ENCODE assay signal across 9 mouse cellular contexts in the genomic region with DNA sequence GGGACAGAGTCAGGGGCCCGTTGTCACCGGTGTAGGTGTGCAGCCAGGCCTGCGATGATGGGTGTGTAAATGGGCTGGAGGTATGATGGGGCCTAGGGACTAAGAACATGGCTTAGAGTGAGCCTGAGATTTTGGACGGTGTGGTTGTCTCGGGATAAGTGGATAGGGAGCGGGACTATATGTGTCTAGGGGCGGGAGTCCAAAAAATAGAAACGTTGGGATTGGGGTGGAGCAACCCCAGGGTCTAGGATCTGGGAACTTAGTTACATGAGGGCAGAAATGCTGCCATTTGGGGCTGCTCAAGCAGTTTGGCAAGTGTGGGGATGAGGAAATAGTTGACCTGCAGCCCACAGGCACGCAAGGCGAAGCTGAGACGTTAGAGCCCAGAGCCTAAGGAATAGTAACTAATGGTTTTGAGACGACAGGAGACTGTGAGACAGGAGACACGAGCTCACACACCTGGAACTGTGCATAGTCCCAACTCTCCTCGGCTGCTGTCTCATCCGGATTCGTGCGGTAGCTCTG. TPM values are rescaled to one million over a fixed set of nuclear protein-coding genes. Genes with fewer than 3 reads are reported as not detected.
DNase-seq lines count a peak whose midpoint lies in the region; ATAC-seq lines count a peak whose summit lies in the region.
"Had no signal": no experiment of that assay in that cellular context is flagged by ENCODE, and none has a peak within 500 bp of the region (broad histone marks: within the 10 kb centered on the region; RNA-seq: fewer than 3 reads in every experiment).

No protein-coding gene starts in this region.

- peak overlapping the region; percentile 40; the same call in 1 of the 2 replicates for H3K27ac ChIP-seq in heart, embryonic 16.5 days (ENCODE audit: low read length)
- no peak overlapping the region for H3K27ac ChIP-seq in liver, embryonic 13.5 days

- H3K27me3 ChIP-seq in heart, embryonic 16.5 days (ENCODE audit: control insufficient read depth, insufficient read depth, low read length): 0 out of 2 replicates have a peak, but pooled peaks cover 2% of the 10 kb centered on the region
- H3K27me3 ChIP-seq in liver, embryonic 13.5 days: peaks cover under 1% of the 10 kb centered on the region

- no peak for ATAC-seq in heart, embryonic 16.5 days (replicated peaks; ENCODE audit: extremely low read depth, insufficient read depth, low FRiP score)
- no peak for ATAC-seq in liver, embryonic 13.5 days (ENCODE audit: low read depth)

- H3K9me3 ChIP-seq in heart, embryonic 16.5 days (replicated peaks; ENCODE audit: control insufficient read depth, low read length): no peaks in the 10 kb centered on the region
- no peaks in the 10 kb centered on the region for H3K9me3 ChIP-seq in liver, embryonic 13.5 days (replicated peaks)

- peak overlapping the region; percentile 40 for H3K4me3 ChIP-seq in heart, embryonic 16.5 days (ENCODE audit: low read length)
- 0 out of 2 replicates have a peak overlapping the region, but pooled peaks have one; percentile 22 for H3K4me3 ChIP-seq in liver, embryonic 13.5 days (replicated peaks)

- 36% methylated on average over 17 of the region's 17 CpGs for WGBS in heart, embryonic 16.5 days
- WGBS in liver, embryonic 13.5 days (ENCODE audit: insufficient replicate concordance): 57% methylated on average over 17 of the region's 17 CpGs

- peak; percentile 29 for DNase-seq in adrenal gland, postnatal 10 days
- no peak for DNase-seq in adrenal gland, adult 2 months
- peak; percentile 28 for DNase-seq in MN1 (ENCODE audit: low spot score)
- DNase-seq in liver, embryonic 13.5 days: no peak
- DNase-seq in right cerebral cortex, postnatal 4 days: no peak
- DNase-seq in thymus, postnatal 36 days: no peak
- no peak for DNase-seq in frontal cortex, postnatal 25 days (ENCODE audit: low spot score in 2 of 2)

- H3K36me3 ChIP-seq in heart, embryonic 16.5 days (ENCODE audit: control insufficient read depth, insufficient read depth): peaks cover 13% of the 10 kb centered on the region; the same call in 1 of the 2 replicates
- peaks cover 4% of the 10 kb centered on the region for H3K36me3 ChIP-seq in liver, embryonic 13.5 days

- H3K9ac ChIP-seq in heart, embryonic 16.5 days (ENCODE audit: low read length): peak overlapping the region; percentile 47; the same call in 1 of the 2 replicates
- H3K9ac ChIP-seq in liver, embryonic 13.5 days: no peak overlapping the region

- peak overlapping the region; percentile 69 for H3K4me2 ChIP-seq in heart, embryonic 16.5 days (ENCODE audit: low read depth, low read length)
- peak overlapping the region; percentile 46 for H3K4me2 ChIP-seq in liver, embryonic 13.5 days

- H3K4me1 ChIP-seq in heart, embryonic 16.5 days (ENCODE audit: control insufficient read depth, insufficient read depth, low read length): peaks cover 21% of the 10 kb centered on the region
- peaks cover 64% of the 10 kb centered on the region for H3K4me1 ChIP-seq in liver, embryonic 13.5 days (replicated peaks)

RNA-seq across cellular contexts. Expression of a gene that starts 3.2 kb away (rescaled TPM):
- total RNA-seq in adrenal gland, postnatal 10 days (2021): 10 to 100 TPM; 13.9 to 17.6 TPM
- 1 to 10 TPM; 2.9 to 5.2 TPM for total RNA-seq in adrenal gland, adult 2 months (2021)
- polyA plus RNA-seq in adrenal gland, adult 2 months (2012; rRNA removed): 10.9 and 14.3 TPM in 2 replicates
- polyA plus RNA-seq in heart, embryonic 16.5 days (2015; fragmentation: Nextera tagmentation; extraction: Ambion mirVana): 5.0 and 9.2 TPM in 2 replicates
- 10.3 and 10.8 TPM in 2 replicates for polyA plus RNA-seq in liver, embryonic 13.5 days (2015; fragmentation: Nextera tagmentation; extraction: Ambion mirVana)

RNA-seq across cellular contexts. Expression of a gene that starts 5.2 kb away (rescaled TPM):
- under 1 TPM in 1 of 2 experiments, not detected in 1; 0.12 TPM for total RNA-seq in adrenal gland, postnatal 10 days (2021)
- total RNA-seq in adrenal gland, adult 2 months (2021): not detected
- 0.04 TPM in 1 of 2 replicates, not detected in the other for polyA plus RNA-seq in adrenal gland, adult 2 months (2012; rRNA removed)
- 0.09 TPM in 1 of 2 replicates, not detected in the other for polyA plus RNA-seq in heart, embryonic 16.5 days (2015; fragmentation: Nextera tagmentation; extraction: Ambion mirVana)
- not detected in 2 replicates for polyA plus RNA-seq in liver, embryonic 13.5 days (2015; fragmentation: Nextera tagmentation; extraction: Ambion mirVana)
- total RNA-seq: adrenal gland, postnatal 14 days had no signal

RNA-seq across cellular contexts. Expression of a gene that starts 20.2 kb away (rescaled TPM):
- 10 to 100 TPM; 21.0 to 24.0 TPM for total RNA-seq in adrenal gland, postnatal 10 days (2021)
- total RNA-seq in adrenal gland, adult 2 months (2021): 1 to 10 TPM; 8.3 to 9.2 TPM
- polyA plus RNA-seq in adrenal gland, adult 2 months (2012; rRNA removed): 12.4 and 12.6 TPM in 2 replicates
- 88.0 and 92.4 TPM in 2 replicates for polyA plus RNA-seq in heart, embryonic 16.5 days (2015; fragmentation: Nextera tagmentation; extraction: Ambion mirVana)
- 11.8 and 12.0 TPM in 2 replicates for polyA plus RNA-seq in liver, embryonic 13.5 days (2015; fragmentation: Nextera tagmentation; extraction: Ambion mirVana)

RNA-seq across cellular contexts. Expression of a gene that starts 23.8 kb away (rescaled TPM):
- under 1 TPM in 1 of 2 experiments, not detected in 1; 0.30 TPM for total RNA-seq in adrenal gland, postnatal 10 days (2021)
- total RNA-seq in adrenal gland, adult 2 months (2021): not detected
- not detected in 2 replicates for polyA plus RNA-seq in adrenal gland, adult 2 months (2012; rRNA removed)
- 1.2 and 1.4 TPM in 2 replicates for polyA plus RNA-seq in heart, embryonic 16.5 days (2015; fragmentation: Nextera tagmentation; extraction: Ambion mirVana)
- polyA plus RNA-seq in liver, embryonic 13.5 days (2015; fragmentation: Nextera tagmentation; extraction: Ambion mirVana): 2.6 and 2.8 TPM in 2 replicates
- total RNA-seq: adrenal gland, postnatal 14 days had no signal

RNA-seq across cellular contexts. Expression of a gene that starts 31.0 kb away (rescaled TPM):
- under 1 TPM in 1 of 2 experiments, not detected in 1; 0.36 TPM for total RNA-seq in adrenal gland, postnatal 10 days (2021)
- under 1 TPM in 1 of 2 experiments, not detected in 1; 0.14 TPM for total RNA-seq in adrenal gland, adult 2 months (2021)
- polyA plus RNA-seq in adrenal gland, adult 2 months (2012; rRNA removed): 0.30 TPM in 2 replicates
- 0.58 and 0.75 TPM in 2 replicates for polyA plus RNA-seq in heart, embryonic 16.5 days (2015; fragmentation: Nextera tagmentation; extraction: Ambion mirVana)
- polyA plus RNA-seq in liver, embryonic 13.5 days (2015; fragmentation: Nextera tagmentation; extraction: Ambion mirVana): 0.07 and 0.14 TPM in 2 replicates

Comparison
In these comparisons a context has a peak if more than half of its experiments do, and no peak if none do; other contexts are left out.
1. DNase-seq: peak in adrenal gland, postnatal 10 days (single experiment) and MN1 (single experiment); none in adrenal gland, adult 2 months (single experiment), liver, embryonic 13.5 days (single experiment), right cerebral cortex, postnatal 4 days (single experiment), thymus, postnatal 36 days (0 of 2) and frontal cortex, postnatal 25 days (0 of 2).